ENCODE assay signal across 8 mouse cellular contexts in the genomic region with DNA sequence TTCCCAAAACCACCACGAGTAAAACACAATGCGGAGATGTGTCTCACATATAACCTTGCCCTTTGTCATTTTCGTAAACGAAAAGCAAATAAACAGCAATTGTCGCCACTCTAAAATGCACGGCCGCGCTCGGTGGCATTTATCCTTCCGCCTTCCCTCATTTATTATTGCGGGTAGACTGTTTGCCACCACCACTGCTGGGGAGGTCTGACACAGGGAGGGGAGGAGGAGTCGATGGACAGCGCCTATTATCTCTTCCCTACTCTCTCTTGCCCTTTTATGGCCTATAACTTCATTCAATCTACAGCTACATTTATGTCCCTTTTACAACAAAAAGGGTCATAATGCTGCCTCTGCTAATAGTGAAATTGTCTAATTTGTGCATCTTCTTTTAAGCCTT.
DNase-seq lines count a peak whose midpoint lies in the region; ATAC-seq lines count a peak whose summit lies in the region.

No protein-coding gene starts in this region.

- ATAC-seq in lung, embryonic 15.5 days (ENCODE audit: borderline replicate concordance, extremely low read depth, low FRiP score, low TSS enrichment) = no peak
- ATAC-seq in forebrain, embryonic 16.5 days = no peak
- ATAC-seq in limb, embryonic 12.5 days (ENCODE audit: insufficient number of reproducible peaks, insufficient read depth, low FRiP score, low TSS enrichment, low read depth) = no peak
- no peak for ATAC-seq in stomach, embryonic 15.5 days (ENCODE audit: insufficient read depth, low FRiP score, low read depth)

- H3K9ac ChIP-seq in lung, embryonic 15.5 days = no peak overlapping the region
- peak overlapping the region; percentile 72 for H3K9ac ChIP-seq in forebrain, embryonic 16.5 days (replicated peaks; ENCODE audit: low read depth, low read length)
- H3K9ac ChIP-seq in limb, embryonic 12.5 days (replicated peaks) = no peak overlapping the region
- H3K9ac ChIP-seq in stomach, embryonic 15.5 days = no peak overlapping the region

- H3K9me3 ChIP-seq in lung, embryonic 15.5 days = no peaks in the 10 kb centered on the region
- no peaks in the 10 kb centered on the region for H3K9me3 ChIP-seq in forebrain, embryonic 16.5 days (ENCODE audit: control insufficient read depth, low read length)
- H3K9me3 ChIP-seq in limb, embryonic 12.5 days = no peaks in the 10 kb centered on the region
- H3K9me3 ChIP-seq in stomach, embryonic 15.5 days = no peaks in the 10 kb centered on the region

- H3K4me1 ChIP-seq in lung, embryonic 15.5 days = peaks cover 12% of the 10 kb centered on the region
- peaks cover 11% of the 10 kb centered on the region for H3K4me1 ChIP-seq in forebrain, embryonic 16.5 days (replicated peaks; ENCODE audit: control insufficient read depth, insufficient read depth, low read length)
- peaks cover 10% of the 10 kb centered on the region; the same call in 1 of the 2 replicates for H3K4me1 ChIP-seq in limb, embryonic 12.5 days (replicated peaks)
- H3K4me1 ChIP-seq in stomach, embryonic 15.5 days = peaks cover 6% of the 10 kb centered on the region; the same call in 1 of the 2 replicates

- H3K4me3 ChIP-seq in lung, embryonic 15.5 days = peak overlapping the region; percentile 38
- H3K4me3 ChIP-seq in forebrain, embryonic 16.5 days (replicated peaks; ENCODE audit: low read length) = peak overlapping the region; percentile 46
- peak overlapping the region; percentile 40 for H3K4me3 ChIP-seq in limb, embryonic 12.5 days (replicated peaks)
- peak overlapping the region; percentile 35; the same call in 1 of the 2 replicates for H3K4me3 ChIP-seq in stomach, embryonic 15.5 days (replicated peaks)

- H3K27ac ChIP-seq in lung, embryonic 15.5 days = peak overlapping the region; percentile 33; the same call in 1 of the 2 replicates
- no peak overlapping the region for H3K27ac ChIP-seq in forebrain, embryonic 16.5 days (ENCODE audit: low read length)
- no peak overlapping the region for H3K27ac ChIP-seq in limb, embryonic 12.5 days
- H3K27ac ChIP-seq in stomach, embryonic 15.5 days = peak overlapping the region; percentile 7; the same call in 1 of the 2 replicates

- no peaks in the 10 kb centered on the region for H3K27me3 ChIP-seq in lung, embryonic 15.5 days
- no peaks in the 10 kb centered on the region; the same call in 1 of the 2 replicates for H3K27me3 ChIP-seq in forebrain, embryonic 16.5 days (replicated peaks; ENCODE audit: control insufficient read depth, insufficient read depth, low read length)
- peaks cover 3% of the 10 kb centered on the region; the same call in 1 of the 2 replicates for H3K27me3 ChIP-seq in limb, embryonic 12.5 days
- H3K27me3 ChIP-seq in stomach, embryonic 15.5 days (replicated peaks) = no peaks in the 10 kb centered on the region

- 17% methylated on average over 13 of the region's 13 CpGs for WGBS in lung, embryonic 15.5 days
- WGBS in forebrain, embryonic 16.5 days = 18% methylated on average over 13 of the region's 13 CpGs
- 33% methylated on average over 13 of the region's 13 CpGs for WGBS in limb, embryonic 12.5 days
- WGBS in stomach, embryonic 15.5 days = 34% methylated on average over 13 of the region's 13 CpGs

- H3K4me2 ChIP-seq in lung, embryonic 15.5 days = peak overlapping the region; percentile 81
- peak overlapping the region; percentile 81 for H3K4me2 ChIP-seq in forebrain, embryonic 16.5 days (ENCODE audit: low read length)
- peak overlapping the region; percentile 74 for H3K4me2 ChIP-seq in limb, embryonic 12.5 days
- H3K4me2 ChIP-seq in stomach, embryonic 15.5 days = peak overlapping the region; percentile 79

- no peak for DNase-seq in lung, postnatal 10 days
- no peak for DNase-seq in gastrocnemius, postnatal 25 days
- no peak for DNase-seq in testis, postnatal 14 days (ENCODE audit: low spot score)
- no peak for DNase-seq in left cerebral cortex, adult 8-10 months (ENCODE audit: low spot score in 2 of 2)

- no peaks in the 10 kb centered on the region for H3K36me3 ChIP-seq in lung, embryonic 15.5 days
- H3K36me3 ChIP-seq in forebrain, embryonic 16.5 days (ENCODE audit: control insufficient read depth, insufficient read depth) = no peaks in the 10 kb centered on the region
- H3K36me3 ChIP-seq in limb, embryonic 12.5 days = no peaks in the 10 kb centered on the region
- no peaks in the 10 kb centered on the region for H3K36me3 ChIP-seq in stomach, embryonic 15.5 days

Comparison
In these comparisons a context has a peak if more than half of its experiments do, and no peak if none do; other contexts are left out.
1. H3K27ac ChIP-seq: peak in lung, embryonic 15.5 days (single experiment) and stomach, embryonic 15.5 days (single experiment); none in forebrain, embryonic 16.5 days (single experiment) and limb, embryonic 12.5 days (single experiment).
2. Peak in every context shown above with its lines, with median percentiles within 50 percentile points of each other: H3K4me2 ChIP-seq and H3K4me3 ChIP-seq.